Mouse (Mus musculus): ENCODE results near the gene Ptgr2. TPM values are rescaled to one million over a fixed set of nuclear protein-coding genes. Genes with fewer than 3 reads are reported as not detected.
"Not testable (repeated sequence)": the region's sequence is repeated elsewhere in the genome, so short reads cannot be mapped to it uniquely, and the experiment has no call there.

Ptgr2 gene
- 13.3 TPM for polyA plus RNA-seq (2012; fragmentation: generic; extraction: Trizol)
- long read RNA-seq, experiment 1, transcript Ptgr2-201 (10 exons, 3,168 nt) = major isoform, 22 of 39 reads
- long read RNA-seq, experiment 1, partial matches to known transcripts = 12 of 39 reads
- long read RNA-seq, experiment 1, other reads (novel, unspliced or antisense) = 4 of 39 reads
- long read RNA-seq, experiment 2, transcript Ptgr2-202 (11 exons, 1,386 nt) = minor isoform, 10 of 118 reads
- long read RNA-seq, experiment 2, transcript Ptgr2-201 (10 exons, 3,168 nt) = major isoform, 98 of 118 reads
- long read RNA-seq, experiment 2, partial matches to known transcripts = 1 of 118 reads
- long read RNA-seq, experiment 2, other reads (novel, unspliced or antisense) = 8 of 118 reads

DNA sequence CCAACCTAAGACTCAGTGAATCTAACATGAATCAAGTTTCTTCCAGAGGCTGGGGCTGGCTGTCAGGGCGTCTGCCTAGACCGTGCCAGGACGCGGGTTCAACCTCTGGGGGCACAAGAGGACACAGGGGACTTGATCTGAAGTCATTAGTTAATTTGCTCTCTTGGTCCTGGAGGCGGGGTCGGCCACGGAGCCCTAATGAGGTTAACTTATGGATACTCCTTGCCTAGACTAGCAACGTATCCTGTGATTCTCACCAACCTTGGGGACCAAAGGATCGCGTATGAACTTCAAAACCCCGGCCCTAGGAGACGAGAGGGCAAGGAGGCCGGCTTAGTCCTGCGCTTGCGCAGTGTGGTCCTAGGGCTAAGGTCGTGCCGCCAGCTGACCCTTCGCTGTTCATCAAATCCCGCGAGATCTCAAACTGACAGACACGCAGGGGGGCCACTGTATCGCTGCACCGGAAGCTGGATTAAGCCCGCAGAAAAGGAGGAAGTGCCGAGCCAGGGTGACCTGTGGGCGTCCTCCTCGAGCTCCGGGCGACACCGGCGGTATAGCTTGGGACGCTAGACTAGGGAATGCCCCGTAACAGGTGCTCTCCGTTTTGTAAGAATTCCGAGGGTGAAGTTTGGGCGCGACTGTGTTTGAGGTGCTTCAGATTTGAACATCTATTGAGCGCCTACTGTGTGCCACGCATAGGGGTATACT, at the start of gene Ptgr2:
TSS of gene Ptgr2 (plus strand) at position 348 of the 708 bp plus-strand sequence.
- Histone ChIP-seq H3K27me3 (ENCODE audit: control insufficient read depth, insufficient read depth, insufficient read length) (no peaks in the 10 kb centered on the region), H3K4me3 (ENCODE audit: insufficient read depth, poor library complexity, severe bottlenecking) (peak within 1 kb of the TSS; percentile 59), H3K79me3 (ENCODE audit: low read depth) (peaks cover 4% of the 10 kb centered on the region), H3ac (ENCODE audit: control insufficient read depth, insufficient read length, low read depth) (peak within 1 kb of the TSS; percentile 69), H3K36me3 (ENCODE audit: control insufficient read depth, insufficient read depth) (peaks cover under 1% of the 10 kb centered on the region), H3K79me2 (ENCODE audit: control insufficient read depth, insufficient read depth) (peaks cover 18% of the 10 kb centered on the region)
- no peak for TF ChIP-seq MYOG (IDR thresholded peaks at IDR 0.05; ENCODE audit: control insufficient read depth, extremely low read depth, insufficient read length)
- no peak for TF ChIP-seq CEBPB (IDR thresholded peaks at IDR 0.05; ENCODE audit: low read depth)
- no peak for TF ChIP-seq CTCF (IDR thresholded peaks at IDR 0.05; ENCODE audit: control insufficient read depth, insufficient read depth, insufficient read length)
- no peak for TF ChIP-seq USF1 (IDR thresholded peaks at IDR 0.05; ENCODE audit: low read depth)
- peak; percentile 77 for TF ChIP-seq MAX (IDR thresholded peaks at IDR 0.05)

DNA sequence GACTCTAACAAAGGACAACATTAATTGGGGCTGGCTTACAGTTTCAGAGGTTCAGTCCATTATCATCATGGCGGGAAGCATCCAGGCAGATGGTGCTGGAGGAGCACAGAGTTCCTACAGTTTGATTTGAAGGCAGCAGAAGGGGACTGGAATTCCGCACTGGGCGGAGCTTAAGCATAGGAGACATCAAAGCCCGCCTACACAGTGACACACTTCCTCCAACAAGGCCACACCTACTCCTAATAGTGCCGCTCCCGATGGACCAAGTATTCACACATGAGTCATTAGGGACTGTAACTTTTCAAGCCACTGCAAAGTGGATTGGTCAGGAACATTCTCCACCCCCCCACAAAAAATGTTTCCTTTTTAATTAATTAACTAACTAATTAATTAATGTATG, 49.5 kb upstream of the Ptgr2 start:
- Histone ChIP-seq H3K79me3 (ENCODE audit: low read depth) (no peaks in the 10 kb centered on the region), H3K4me3 (ENCODE audit: insufficient read depth, poor library complexity, severe bottlenecking) (no peak overlapping the region)

DNA sequence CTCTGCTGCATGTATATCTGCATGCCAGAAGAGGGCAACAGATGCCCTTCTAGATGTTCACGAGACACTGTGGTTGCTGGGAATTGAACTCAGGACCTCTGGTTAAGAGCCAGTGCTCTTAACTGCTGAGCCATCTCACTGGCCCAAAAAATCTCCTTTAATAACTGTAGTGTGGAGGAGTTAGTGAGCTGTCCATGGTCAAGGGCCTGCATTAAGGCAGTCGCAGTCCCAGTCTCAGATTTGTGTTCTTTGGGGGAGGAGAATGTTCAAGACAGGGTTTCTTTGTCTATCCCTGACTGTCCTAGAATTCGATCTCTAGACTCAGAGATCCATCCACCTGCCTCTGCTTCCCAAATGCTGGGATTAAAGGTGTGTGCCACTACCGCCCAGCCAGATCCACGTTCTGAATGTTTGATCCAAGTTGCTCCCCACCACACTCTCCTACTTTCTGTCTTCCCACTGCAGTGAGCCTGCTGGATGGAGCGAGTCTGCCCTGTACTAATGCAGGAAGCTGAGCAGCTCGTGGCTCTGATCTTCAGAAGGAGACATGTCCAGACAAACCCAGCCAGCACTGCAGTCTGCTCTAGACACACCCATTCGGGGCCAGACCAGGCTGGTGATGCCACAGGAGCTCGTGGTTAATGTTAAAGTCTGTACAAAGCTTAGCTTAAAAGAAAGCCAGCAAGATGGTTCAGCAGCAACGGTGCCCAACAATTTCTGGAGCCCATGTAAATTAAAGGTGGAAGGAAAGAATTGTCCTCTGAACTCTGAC, 48.9 kb upstream of the Ptgr2 start:
- H3K79me2 ChIP-seq (ENCODE audit: control insufficient read depth, insufficient read depth) = no peaks in the 10 kb centered on the region
- H3K36me3 ChIP-seq (ENCODE audit: control insufficient read depth, insufficient read depth) = no peaks in the 10 kb centered on the region
- TF ChIP-seq CEBPB (IDR thresholded peaks at IDR 0.05; ENCODE audit: low read depth) (no peak), MAX (IDR thresholded peaks at IDR 0.05) (no peak), FOSL1 (IDR thresholded peaks at IDR 0.05; ENCODE audit: insufficient read depth, low read length, poor library complexity, severe bottlenecking) (no peak), USF1 (IDR thresholded peaks at IDR 0.05; ENCODE audit: low read depth) (no peak), CTCF (IDR thresholded peaks at IDR 0.05; ENCODE audit: control insufficient read depth, insufficient read depth, insufficient read length) (no peak), MYOD1 (IDR thresholded peaks at IDR 0.05; ENCODE audit: control insufficient read depth, insufficient read length, low read depth) (no peak), MYOG (IDR thresholded peaks at IDR 0.05; ENCODE audit: control insufficient read depth, extremely low read depth, insufficient read length) (no peak)
- H3ac ChIP-seq (ENCODE audit: control insufficient read depth, insufficient read length, low read depth) = no peak overlapping the region
- H3K4me3 ChIP-seq (ENCODE audit: insufficient read depth, poor library complexity, severe bottlenecking) = no peak overlapping the region
- no peaks in the 10 kb centered on the region for H3K79me3 ChIP-seq (ENCODE audit: low read depth)
- no peaks in the 10 kb centered on the region for H3K27me3 ChIP-seq (ENCODE audit: control insufficient read depth, insufficient read depth, insufficient read length)

More for the DNA sequence above, 49.5 kb upstream of the Ptgr2 start:
- Histone ChIP-seq H3K27me3 (ENCODE audit: control insufficient read depth, insufficient read depth, insufficient read length) (no peaks in the 10 kb centered on the region), H3K36me3 (ENCODE audit: control insufficient read depth, insufficient read depth) (no peaks in the 10 kb centered on the region), H3K79me2 (ENCODE audit: control insufficient read depth, insufficient read depth) (no peaks in the 10 kb centered on the region), H3ac (ENCODE audit: control insufficient read depth, insufficient read length, low read depth) (no peak overlapping the region)
- TF ChIP-seq USF1 (IDR thresholded peaks at IDR 0.05; ENCODE audit: low read depth) = no peak
- no peak for TF ChIP-seq MYOG (IDR thresholded peaks at IDR 0.05; ENCODE audit: control insufficient read depth, extremely low read depth, insufficient read length)
- TF ChIP-seq CEBPB (IDR thresholded peaks at IDR 0.05; ENCODE audit: low read depth) = no peak
- no peak for TF ChIP-seq MAX (IDR thresholded peaks at IDR 0.05)
- no peak for TF ChIP-seq CTCF (IDR thresholded peaks at IDR 0.05; ENCODE audit: control insufficient read depth, insufficient read depth, insufficient read length)
- TF ChIP-seq MYOD1 (IDR thresholded peaks at IDR 0.05; ENCODE audit: control insufficient read depth, insufficient read length, low read depth) = no peak
- TF ChIP-seq FOSL1 (IDR thresholded peaks at IDR 0.05; ENCODE audit: insufficient read depth, low read length, poor library complexity, severe bottlenecking) = no peak

DNA sequence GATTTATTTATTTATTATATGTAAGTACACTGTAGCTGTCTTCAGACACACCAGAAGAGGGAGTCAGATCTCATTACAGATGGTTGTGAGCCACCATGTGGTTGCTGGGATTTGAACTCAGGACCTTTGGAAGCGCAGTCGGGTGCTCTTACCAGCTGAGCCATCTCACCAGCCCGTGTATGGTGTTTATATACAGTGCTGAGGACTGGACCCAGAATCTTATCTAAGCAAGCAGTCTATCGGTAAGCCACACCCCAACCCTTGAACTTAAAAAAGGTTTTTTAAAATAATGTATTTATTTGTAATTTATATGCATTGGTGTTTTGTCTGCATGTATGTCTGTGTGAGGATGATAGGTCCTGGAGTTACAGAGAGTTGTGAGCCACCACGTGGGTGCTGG, 48.0 kb upstream of the Ptgr2 start:
- H3K79me2 ChIP-seq (ENCODE audit: control insufficient read depth, insufficient read depth); H3K79me3 ChIP-seq (ENCODE audit: low read depth); H3K36me3 ChIP-seq (ENCODE audit: control insufficient read depth, insufficient read depth); H3K4me3 ChIP-seq (ENCODE audit: insufficient read depth, poor library complexity, severe bottlenecking); H3K27me3 ChIP-seq (ENCODE audit: control insufficient read depth, insufficient read depth, insufficient read length); H3ac ChIP-seq (ENCODE audit: control insufficient read depth, insufficient read length, low read depth): not testable (repeated sequence)

DNA sequence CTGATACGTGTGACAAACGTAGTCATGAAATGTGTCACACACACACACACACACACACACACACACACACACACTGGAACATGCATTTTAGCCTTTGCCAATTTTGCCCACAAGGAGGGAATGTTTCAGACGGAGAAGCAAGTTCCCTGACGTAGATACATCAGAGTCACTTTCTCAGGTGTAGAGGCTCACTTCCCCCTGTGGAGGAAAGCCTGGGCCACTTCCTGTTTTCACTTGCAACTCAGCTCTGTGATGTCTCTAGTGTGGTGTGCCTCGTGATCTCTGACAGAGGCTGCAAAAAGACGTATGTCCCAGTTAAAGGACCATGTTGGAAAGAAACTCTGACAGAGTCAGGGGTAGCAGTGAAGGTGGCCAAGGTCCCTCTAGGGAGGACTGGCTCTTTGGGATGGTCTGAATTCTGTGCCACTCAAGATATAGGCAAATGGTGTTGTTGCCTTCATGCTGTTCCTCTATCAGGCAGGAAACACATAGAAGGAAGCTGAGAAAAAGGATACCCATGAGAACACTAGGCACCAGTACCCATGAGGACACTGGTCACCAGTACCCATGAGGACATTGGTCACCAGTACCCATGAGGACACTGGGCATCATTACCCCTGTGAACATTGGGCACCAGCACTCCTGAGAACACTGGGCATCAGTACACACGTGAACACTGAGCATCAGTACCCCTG, 41.8 kb upstream of the Ptgr2 start:
- Histone ChIP-seq H3K27me3 (ENCODE audit: control insufficient read depth, insufficient read depth, insufficient read length) (no peaks in the 10 kb centered on the region), H3K4me3 (ENCODE audit: insufficient read depth, poor library complexity, severe bottlenecking) (no peak overlapping the region), H3K79me2 (ENCODE audit: control insufficient read depth, insufficient read depth) (no peaks in the 10 kb centered on the region), H3K79me3 (ENCODE audit: low read depth) (no peaks in the 10 kb centered on the region), H3K36me3 (ENCODE audit: control insufficient read depth, insufficient read depth) (no peaks in the 10 kb centered on the region), H3ac (ENCODE audit: control insufficient read depth, insufficient read length, low read depth) (no peak overlapping the region)
- TF ChIP-seq USF1 (IDR thresholded peaks at IDR 0.05; ENCODE audit: low read depth) (no peak), CEBPB (IDR thresholded peaks at IDR 0.05; ENCODE audit: low read depth) (no peak), MAX (IDR thresholded peaks at IDR 0.05) (no peak), CTCF (IDR thresholded peaks at IDR 0.05; ENCODE audit: control insufficient read depth, insufficient read depth, insufficient read length) (no peak), FOSL1 (IDR thresholded peaks at IDR 0.05; ENCODE audit: insufficient read depth, low read length, poor library complexity, severe bottlenecking) (no peak), MYOD1 (IDR thresholded peaks at IDR 0.05; ENCODE audit: control insufficient read depth, insufficient read length, low read depth) (no peak), MYOG (IDR thresholded peaks at IDR 0.05; ENCODE audit: control insufficient read depth, extremely low read depth, insufficient read length) (no peak)

Data from C2C12 (cell line).